Mouse (Mus musculus) forebrain, embryonic 10.5 days (tissue): ENCODE measurements around the gene Fam84a. TPM values are rescaled to one million over a fixed set of nuclear protein-coding genes. Genes with fewer than 3 reads are reported as not detected.
A peak's percentile ranks its signal among the peaks of the same experiment; 100 is the strongest.

Experiments
- DNase-seq: peaks from one replicate; pipeline ENCODE4 v3.0.0-alpha.2; 2017; ENCODE audit warnings: low spot score; ENCODE audit errors: extremely low spot score
- H3K27ac ChIP-seq: fragments of 300-500 bp; sonication (generic); 2 replicates; pipeline ENCODE4 v1.5.1; 2016; ENCODE audit warnings: mild to moderate bottlenecking
- H3K27me3 ChIP-seq: fragments of 300-500 bp; sonication (generic); 2 replicates; pipeline ENCODE4 v1.6.1; 2016; ENCODE audit warnings: mild to moderate bottlenecking; ENCODE audit not compliant: poor library complexity, severe bottlenecking
- H3K36me3 ChIP-seq: fragments of 300-500 bp; sonication (generic); replicated peaks from 2 replicates; pipeline ENCODE4 v1.6.1; 2016; ENCODE audit warnings: mild to moderate bottlenecking, moderate library complexity
- H3K4me1 ChIP-seq: fragments of 300-500 bp; sonication (generic); 2 replicates; pipeline ENCODE4 v1.6.1; 2016
- H3K4me3 ChIP-seq: fragments of 300-500 bp; sonication (generic); 2 replicates; pipeline ENCODE4 v1.5.1; 2016; ENCODE audit warnings: mild to moderate bottlenecking, moderate library complexity
- H3K9me3 ChIP-seq: fragments of 300-500 bp; sonication (generic); 2 replicates; pipeline ENCODE4 v1.6.1; 2016; ENCODE audit warnings: mild to moderate bottlenecking, moderate library complexity
- WGBS: fragments of 180-500 bp; shearing (Covaris S2); methylation state at CpG from one replicate; pipeline ENCODE4 v1.1.7; 2016; 5-methylcytosine and 5-hydroxymethylcytosine counted together
- polyA plus RNA-seq: library from polyadenylated mRNA; unstranded; fragments of >200 nt; fragmentation: Nextera tagmentation; extraction: Ambion mirVana; gene quantifications from 2 replicates; pipeline ENCODE4 v1.2.1, GENCODE M21; 2016

Gene Fam84a
- polyA plus RNA-seq, result 9.3 and 10.8 TPM in 2 replicates

- Histone ChIP-seq H3K4me3 (peak within 1 kb of the TSS; percentile 65), H3K4me1 (peaks cover 34% of the 10 kb centered on the region), H3K9me3 (no peaks in the 10 kb centered on the region), H3K36me3 (no peaks in the 10 kb centered on the region), H3K27ac (peak within 1 kb of the TSS; percentile 81), H3K27me3 (peaks cover 64% of the 10 kb centered on the region)
- peak; percentile 93 for DNase-seq
- WGBS, result under 1% methylated on average over 31 of the region's 31 CpGs
These were observed at the start of gene Fam84a for GRCm38 (mm10) chr12:14151921-14152320. Gene Fam84a, minus strand, starts transcription at chr12:14152054.

DNA sequence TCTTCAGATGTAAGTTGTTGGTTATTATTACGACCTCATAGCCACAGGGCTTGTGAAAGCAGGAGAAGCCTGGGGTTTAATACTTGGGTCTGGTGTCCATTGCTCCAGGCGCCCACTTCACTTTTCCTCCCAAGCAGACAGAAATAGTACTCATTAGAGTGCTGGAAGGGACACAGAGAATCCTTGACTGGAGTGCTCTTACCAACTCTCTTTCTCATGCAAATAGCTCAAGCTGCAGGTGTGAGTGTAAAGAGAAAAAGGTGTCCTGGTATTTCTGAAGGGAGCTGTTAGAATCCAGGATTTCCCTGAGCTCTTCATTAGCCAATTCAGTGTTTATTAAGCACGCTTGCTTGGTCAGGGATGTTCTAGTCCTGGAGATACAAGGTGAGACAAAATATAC lies 43.6 kb upstream of the Fam84a start:
- Histone ChIP-seq H3K4me3 (no peak overlapping the region), H3K27me3 (no peaks in the 10 kb centered on the region), H3K4me1 (no peaks in the 10 kb centered on the region), H3K27ac (no peak overlapping the region), H3K36me3 (no peaks in the 10 kb centered on the region), H3K9me3 (no peaks in the 10 kb centered on the region)
- DNase-seq, result no peak
- 58% methylated on average over 3 of the region's 3 CpGs for WGBS

GRCm38 (mm10) chr12:14186689-14187195 lies 34.9 kb upstream of the Fam84a start:
- H3K27ac ChIP-seq, result no peak overlapping the region
- no peaks in the 10 kb centered on the region for H3K4me1 ChIP-seq
- DNase-seq, result no peak
- 91% methylated on average over 3 of the region's 3 CpGs for WGBS
- no peak overlapping the region for H3K4me3 ChIP-seq
- no peaks in the 10 kb centered on the region for H3K27me3 ChIP-seq
- H3K36me3 ChIP-seq, result no peaks in the 10 kb centered on the region
- no peaks in the 10 kb centered on the region for H3K9me3 ChIP-seq

DNA sequence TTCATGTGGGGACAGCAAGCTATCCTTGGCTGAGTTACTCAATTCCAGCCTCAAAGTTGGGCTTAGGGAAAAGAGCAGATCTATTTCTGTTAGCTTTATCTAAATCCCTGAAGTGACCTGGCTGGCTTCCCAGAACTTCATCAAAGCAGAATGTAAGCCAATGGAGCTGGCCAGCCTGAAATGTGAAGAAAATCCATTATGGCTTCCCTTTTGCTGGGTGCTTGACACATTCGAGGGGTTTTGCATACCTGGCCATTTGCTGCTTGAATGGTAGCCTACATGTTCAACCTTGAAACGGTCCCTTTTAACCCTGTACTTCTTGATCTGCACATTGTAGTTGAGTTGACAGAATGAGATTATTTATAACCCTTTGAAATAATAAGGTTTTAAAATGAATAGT lies 13.9 kb upstream of the Fam84a start:
- H3K36me3 ChIP-seq, result no peaks in the 10 kb centered on the region
- H3K27me3 ChIP-seq, result no peaks in the 10 kb centered on the region
- WGBS, result 85% methylated on average over 2 of the region's 2 CpGs

GRCm38 (mm10) chr12:14164936-14165335 lies 13.1 kb upstream of the Fam84a start:
- Histone ChIP-seq H3K9me3 (no peaks in the 10 kb centered on the region), H3K27me3 (no peaks in the 10 kb centered on the region), H3K4me3 (no peak overlapping the region), H3K36me3 (no peaks in the 10 kb centered on the region), H3K27ac (no peak overlapping the region), H3K4me1 (no peaks in the 10 kb centered on the region)
- DNase-seq, result no peak
- WGBS, result 88% methylated on average over 1 of the region's 1 CpGs

More for the DNA sequence above, 13.9 kb upstream of the Fam84a start:
- Histone ChIP-seq H3K9me3 (no peaks in the 10 kb centered on the region), H3K4me3 (no peak overlapping the region), H3K4me1 (no peaks in the 10 kb centered on the region), H3K27ac (no peak overlapping the region)
- DNase-seq, result no peak

- Histone ChIP-seq H3K36me3 (no peaks in the 10 kb centered on the region), H3K27me3 (peaks cover 62% of the 10 kb centered on the region), H3K9me3 (no peaks in the 10 kb centered on the region), H3K4me3 (peak overlapping the region; percentile 65), H3K27ac (peak overlapping the region; percentile 65; the same call in 1 of the 2 replicates), H3K4me1 (peaks cover 34% of the 10 kb centered on the region)
- peak; percentile 34 for DNase-seq
- WGBS, result under 1% methylated on average over 14 of the region's 14 CpGs
These were observed 572 bp upstream of the Fam84a start for GRCm38 (mm10) chr12:14152426-14152825.

DNA sequence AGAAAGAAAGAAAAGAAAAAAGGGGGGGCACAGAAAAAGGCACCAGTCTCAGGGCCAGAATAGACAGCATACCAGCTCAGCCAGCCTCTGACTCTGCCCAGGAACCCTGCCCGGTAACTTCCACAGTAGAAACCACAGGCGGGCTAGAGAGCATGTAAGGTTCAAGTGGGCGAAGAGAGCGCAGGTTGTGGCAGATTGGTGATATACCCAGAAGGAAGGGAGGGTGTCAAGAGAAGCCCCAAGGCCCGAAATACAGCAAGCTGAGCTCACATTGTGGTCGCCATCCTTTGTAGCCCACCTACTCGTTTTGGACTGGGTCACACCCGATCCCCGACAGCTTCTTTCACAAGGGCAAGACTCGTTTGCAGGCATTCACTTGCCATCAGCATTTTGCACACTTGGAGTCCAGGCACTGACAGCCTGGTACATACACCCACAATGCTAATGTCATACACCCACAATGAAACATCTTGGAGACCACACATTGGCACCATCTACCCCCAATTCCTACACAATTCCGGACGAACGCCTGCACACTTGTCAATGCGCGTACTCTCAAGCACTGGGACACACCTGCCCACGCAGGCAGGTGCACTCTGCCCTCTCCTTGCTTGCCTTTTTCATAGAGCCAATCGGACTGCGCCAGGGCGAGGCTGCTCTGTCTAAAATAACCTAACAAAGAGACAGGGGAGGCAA lies 770 bp downstream of the Fam84a start:
- WGBS, result 4% methylated on average over 19 of the region's 19 CpGs
- DNase-seq, result peak; percentile 32

DNA sequence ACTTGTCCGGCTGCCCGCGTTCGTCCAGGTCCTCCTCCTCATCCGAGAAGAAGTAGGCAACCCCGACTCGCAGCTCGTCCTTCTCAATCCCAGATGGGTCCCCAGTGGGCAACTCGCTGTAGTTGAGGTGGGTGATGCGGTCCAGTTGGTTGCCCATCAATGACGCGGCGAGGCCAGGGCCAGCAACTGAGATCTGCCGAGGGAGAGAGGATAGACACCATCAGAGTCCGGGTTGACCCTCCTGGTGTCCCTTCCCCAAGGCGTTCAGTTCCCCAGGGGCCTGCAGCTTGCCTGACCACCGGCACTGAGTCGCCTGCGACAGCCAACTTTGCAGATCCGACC lies 1.3 kb downstream of the Fam84a start:
- Histone ChIP-seq H3K27me3 (peaks cover 64% of the 10 kb centered on the region), H3K36me3 (no peaks in the 10 kb centered on the region), H3K4me3 (peak overlapping the region; percentile 65), H3K4me1 (peaks cover 34% of the 10 kb centered on the region), H3K9me3 (no peaks in the 10 kb centered on the region), H3K27ac (peak overlapping the region; percentile 79)
- 1% methylated on average over 20 of the region's 20 CpGs for WGBS
- DNase-seq, result no peak

More for the DNA sequence above, 770 bp downstream of the Fam84a start:
- H3K36me3 ChIP-seq, result no peaks in the 10 kb centered on the region
- H3K4me1 ChIP-seq, result peaks cover 34% of the 10 kb centered on the region
- peak overlapping the region; percentile 65 for H3K4me3 ChIP-seq
- peak overlapping the region; percentile 81 for H3K27ac ChIP-seq
- H3K27me3 ChIP-seq, result peaks cover 64% of the 10 kb centered on the region
- no peaks in the 10 kb centered on the region for H3K9me3 ChIP-seq

GRCm38 (mm10) chr12:14149843-14150567 lies 1.8 kb downstream of the Fam84a start:
- peak overlapping the region; percentile 79 for H3K27ac ChIP-seq
- H3K4me1 ChIP-seq, result peaks cover 34% of the 10 kb centered on the region
- H3K36me3 ChIP-seq, result no peaks in the 10 kb centered on the region
- H3K4me3 ChIP-seq, result peak overlapping the region; percentile 65
- peaks cover 64% of the 10 kb centered on the region for H3K27me3 ChIP-seq
- H3K9me3 ChIP-seq, result no peaks in the 10 kb centered on the region
- under 1% methylated on average over 59 of the region's 59 CpGs for WGBS
- DNase-seq, result peak; percentile 68

DNA sequence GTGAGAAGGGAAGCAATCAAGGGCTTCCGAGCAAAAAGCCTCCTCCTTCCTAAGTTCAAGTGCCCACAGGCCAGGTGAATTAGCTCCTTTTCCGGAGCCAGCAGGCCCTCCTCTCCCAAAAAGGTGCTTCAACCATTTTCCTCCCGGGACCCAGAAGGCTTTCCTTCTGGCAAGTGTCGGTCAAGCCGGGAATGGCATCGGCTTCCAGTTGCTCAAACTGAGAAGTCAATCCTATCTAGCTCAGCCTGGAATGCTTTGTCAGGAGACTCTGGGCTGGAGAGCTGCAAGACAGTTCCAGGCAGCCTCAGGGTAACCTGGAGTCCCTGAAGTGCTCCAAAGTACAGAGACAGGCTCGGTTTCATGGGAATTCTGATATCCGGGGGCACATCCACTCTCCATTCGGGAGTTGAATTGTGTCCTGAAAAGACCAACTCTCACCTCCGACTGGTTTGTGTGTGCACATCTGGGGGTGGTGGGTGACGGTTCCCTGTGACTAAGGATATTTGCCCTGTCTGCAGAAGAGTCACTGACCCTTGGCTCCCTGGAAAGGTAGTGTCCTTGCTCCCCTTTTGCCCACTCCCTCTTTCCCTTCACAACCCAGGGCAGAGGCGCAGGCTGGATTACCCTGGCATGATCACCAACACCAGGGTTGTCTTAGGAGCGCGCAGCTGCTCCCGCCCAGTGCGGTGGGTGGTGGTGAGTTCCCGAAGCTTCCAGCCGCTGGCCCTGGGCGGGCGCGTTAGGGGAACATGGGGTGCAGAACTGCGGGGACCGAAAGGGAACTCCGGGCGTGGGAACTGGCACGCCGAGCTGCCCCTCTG lies 2.6 kb downstream of the Fam84a start:
- Histone ChIP-seq H3K4me3 (peak overlapping the region; percentile 65), H3K36me3 (no peaks in the 10 kb centered on the region), H3K27me3 (peaks cover 64% of the 10 kb centered on the region), H3K9me3 (no peaks in the 10 kb centered on the region), H3K4me1 (peaks cover 34% of the 10 kb centered on the region), H3K27ac (peak overlapping the region; percentile 79)
- peak; percentile 20 for DNase-seq
- WGBS, result 8% methylated on average over 27 of the region's 27 CpGs

GRCm38 (mm10) chr12:14137046-14137445 lies 14.8 kb downstream of the Fam84a start:
- Histone ChIP-seq H3K36me3 (no peaks in the 10 kb centered on the region), H3K27ac (no peak overlapping the region), H3K4me1 (no peaks in the 10 kb centered on the region), H3K27me3 (no peaks in the 10 kb centered on the region), H3K4me3 (no peak overlapping the region), H3K9me3 (no peaks in the 10 kb centered on the region)
- DNase-seq, result no peak
- WGBS, result 93% methylated on average over 1 of the region's 1 CpGs

- H3K27me3 ChIP-seq, result no peaks in the 10 kb centered on the region
- no peaks in the 10 kb centered on the region for H3K36me3 ChIP-seq
- no peaks in the 10 kb centered on the region for H3K9me3 ChIP-seq
- H3K4me3 ChIP-seq, result no peak overlapping the region
- WGBS, result 87% methylated on average over 6 of the region's 6 CpGs
- H3K27ac ChIP-seq, result no peak overlapping the region
- no peak for DNase-seq
- H3K4me1 ChIP-seq, result no peaks in the 10 kb centered on the region
These were observed 37.1 kb downstream of the Fam84a start for GRCm38 (mm10) chr12:14114730-14115129.
